8 mouse cellular contexts compared by ENCODE assay signal in genomic region chr1:30948361-30948949, GRCm38 (mm10). TPM values are rescaled to one million over a fixed set of nuclear protein-coding genes. Genes with fewer than 3 reads are reported as not detected.
DNase-seq lines count a peak whose midpoint lies in the region; ATAC-seq and TF ChIP-seq lines count a peak whose summit lies in the region.

No protein-coding gene starts in this region.

- H3K9ac ChIP-seq in forebrain, embryonic 16.5 days (replicated peaks; ENCODE audit: low read depth, low read length) = peak overlapping the region; percentile 86
- peak overlapping the region; percentile 98 for H3K9ac ChIP-seq in lung, embryonic 14.5 days

- no peaks in the 10 kb centered on the region for H3K9me3 ChIP-seq in forebrain, embryonic 16.5 days (ENCODE audit: control insufficient read depth, low read length)
- H3K9me3 ChIP-seq in lung, embryonic 14.5 days (ENCODE audit: low read depth, low read length) = no peaks in the 10 kb centered on the region

- WGBS in forebrain, embryonic 16.5 days = 1% methylated on average over 16 of the region's 16 CpGs
- WGBS in kidney, adult 2 months = under 1% methylated on average over 16 of the region's 16 CpGs
- 1% methylated on average over 16 of the region's 16 CpGs for WGBS in lung, embryonic 14.5 days

- peak; percentile 15 for DNase-seq in urinary bladder, postnatal 14 days (ENCODE audit: low spot score)
- no peak for DNase-seq in urinary bladder, postnatal 25 days (ENCODE audit: low spot score)
- DNase-seq in c-Kit-positive CD71-positive TER-119-positive erythroid progenitor cells, embryonic 14.5 days (ENCODE audit: low spot score) = peak; percentile 52
- peak; percentile 30 for DNase-seq in kidney, adult 2 months
- peak; percentile 84 for DNase-seq in lung, embryonic 14.5 days
- peak; percentile 78 for DNase-seq in retina, postnatal 1 day
- DNase-seq in gastrocnemius, postnatal 25 days = no peak

- TF ChIP-seq CTCF in kidney, adult 2 months (conservative IDR thresholded peaks at IDR 0.05; ENCODE audit: insufficient read depth, insufficient read length, low read depth, low read length) = peak; percentile 10; the same call in 1 of the 2 replicates
- TF ChIP-seq CTCF in lung, embryonic 14.5 days (IDR thresholded peaks at IDR 0.05; ENCODE audit: low read depth) = peak; percentile 47; the same call in 1 of the 2 replicates

- peaks cover 16% of the 10 kb centered on the region for H3K36me3 ChIP-seq in forebrain, embryonic 16.5 days (ENCODE audit: control insufficient read depth, insufficient read depth)
- H3K36me3 ChIP-seq in kidney, adult 2 months (ENCODE audit: control insufficient read depth, insufficient read depth, low read length) = peaks cover 10% of the 10 kb centered on the region
- H3K36me3 ChIP-seq in lung, embryonic 14.5 days (ENCODE audit: insufficient read depth) = peaks cover 24% of the 10 kb centered on the region

- peak overlapping the region; percentile 100 for H3K27ac ChIP-seq in forebrain, embryonic 16.5 days (ENCODE audit: low read length)
- H3K27ac ChIP-seq in kidney, adult 2 months (ENCODE audit: insufficient read depth, low read depth, low read length) = peak overlapping the region; percentile 95
- H3K27ac ChIP-seq in lung, embryonic 14.5 days (ENCODE audit: low read depth) = peak overlapping the region; percentile 100

- H3K27me3 ChIP-seq in forebrain, embryonic 16.5 days (replicated peaks; ENCODE audit: control insufficient read depth, insufficient read depth, low read length) = no peaks in the 10 kb centered on the region
- no peaks in the 10 kb centered on the region for H3K27me3 ChIP-seq in kidney, adult 2 months (replicated peaks; ENCODE audit: control insufficient read depth, insufficient read depth, low read length)
- H3K27me3 ChIP-seq in lung, embryonic 14.5 days (ENCODE audit: insufficient read depth, low read length) = no peaks in the 10 kb centered on the region

- H3K4me2 ChIP-seq in forebrain, embryonic 16.5 days (ENCODE audit: low read length) = peak overlapping the region; percentile 53
- H3K4me2 ChIP-seq in lung, embryonic 14.5 days = peak overlapping the region; percentile 67

- no peak for ATAC-seq in forebrain, embryonic 16.5 days
- no peak for ATAC-seq in lung, embryonic 14.5 days (ENCODE audit: insufficient read depth)

- H3K4me1 ChIP-seq in forebrain, embryonic 16.5 days (replicated peaks; ENCODE audit: control insufficient read depth, insufficient read depth, low read length) = peaks cover 17% of the 10 kb centered on the region
- peaks cover 13% of the 10 kb centered on the region for H3K4me1 ChIP-seq in kidney, adult 2 months (ENCODE audit: control insufficient read depth, insufficient read depth, low read length)
- 0 out of 2 replicates have a peak, but pooled peaks cover 2% of the 10 kb centered on the region for H3K4me1 ChIP-seq in lung, embryonic 14.5 days (ENCODE audit: insufficient read depth)

- no peak for TF ChIP-seq POLR2A in kidney, adult 2 months (IDR thresholded peaks at IDR 0.05; ENCODE audit: low read depth, low read length)

- H3K4me3 ChIP-seq in forebrain, embryonic 16.5 days (replicated peaks; ENCODE audit: low read length) = peak overlapping the region; percentile 71
- H3K4me3 ChIP-seq in kidney, adult 2 months (ENCODE audit: insufficient read depth, low read depth, low read length) = peak overlapping the region; percentile 85
- peak overlapping the region; percentile 88 for H3K4me3 ChIP-seq in lung, embryonic 14.5 days (ENCODE audit: low read depth, low read length)

RNA-seq across cellular contexts. Expression of gene AC153137.1, which starts 29.3 kb away (rescaled TPM):
- not detected in 2 replicates for polyA plus RNA-seq in forebrain, embryonic 16.5 days (2015; fragmentation: Nextera tagmentation; extraction: Ambion mirVana)
- not detected in 2 replicates for polyA plus RNA-seq in kidney, adult 2 months (2012; rRNA removed)
- not detected in 2 replicates for polyA plus RNA-seq in lung, embryonic 14.5 days (2014; fragmentation: Nextera tagmentation; extraction: Ambion mirVana)
- total RNA-seq in gastrocnemius, postnatal 25 days (2021) = not detected

Comparison
In these comparisons a context has a peak if more than half of its experiments do, and no peak if none do; other contexts are left out.
1. DNase-seq: peak in urinary bladder, postnatal 14 days (single experiment), c-Kit-positive CD71-positive TER-119-positive erythroid progenitor cells, embryonic 14.5 days (single experiment), kidney, adult 2 months (single experiment), lung, embryonic 14.5 days (single experiment) and retina, postnatal 1 day (single experiment); none in urinary bladder, postnatal 25 days (single experiment) and gastrocnemius, postnatal 25 days (single experiment).
2. Peak in every context shown above with its lines, with median percentiles within 50 percentile points of each other: H3K27ac ChIP-seq and H3K4me3 ChIP-seq.